Mouse (Mus musculus): ENCODE data around the gene Gm38392. TPM values are rescaled to one million over a fixed set of nuclear protein-coding genes. Genes with fewer than 3 reads are reported as not detected.

Gm38392 gene
- total RNA-seq, 2 experiments from 2014 or later: 0.33 to 0.43 TPM

DNA sequence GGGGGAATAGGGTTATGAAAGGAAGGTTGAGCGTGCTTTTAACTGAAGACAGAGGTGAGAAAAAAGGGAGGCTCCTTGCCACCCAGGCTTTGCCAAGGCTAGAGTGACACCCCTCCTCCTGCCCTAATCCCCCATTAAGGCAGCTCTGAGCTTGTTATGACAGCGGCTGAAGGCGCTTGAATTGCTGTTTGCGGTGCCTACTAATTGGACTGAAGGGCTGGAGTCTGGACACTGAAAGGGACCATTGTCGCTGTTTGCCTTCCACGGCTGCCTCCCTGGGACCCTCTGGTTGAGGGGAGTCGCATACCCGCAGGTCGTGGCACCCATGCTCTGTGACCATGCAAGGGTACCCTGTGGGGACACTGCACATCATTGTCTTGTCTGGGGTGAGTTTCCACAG lies 67.1 kb downstream of the Gm38392 start:
- intact Hi-C loops (cut with DNase I): no loop called here
- no peak for DNase-seq

DNA sequence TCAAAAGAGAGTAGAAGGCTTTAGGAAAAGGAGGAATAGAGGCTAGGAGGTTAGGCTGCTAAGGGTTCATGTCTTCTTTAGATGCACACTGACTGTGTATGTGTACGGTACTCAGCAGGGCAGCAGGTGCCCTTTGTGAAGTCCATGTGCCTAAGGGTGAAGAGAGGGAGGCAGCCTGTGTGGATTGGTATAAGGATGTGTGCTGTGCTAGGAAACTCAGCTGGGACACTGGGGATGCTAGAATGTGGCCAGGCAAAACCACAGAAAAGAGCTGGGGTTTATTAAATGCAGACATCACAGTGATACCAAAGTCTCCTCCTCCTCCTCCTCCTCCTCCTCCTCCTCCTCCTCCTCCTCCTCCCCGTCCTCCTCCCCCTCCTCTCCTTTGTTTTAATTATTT lies 69.3 kb downstream of the Gm38392 start:
- intact Hi-C loops (cut with DNase I): no loop called here

DNA sequence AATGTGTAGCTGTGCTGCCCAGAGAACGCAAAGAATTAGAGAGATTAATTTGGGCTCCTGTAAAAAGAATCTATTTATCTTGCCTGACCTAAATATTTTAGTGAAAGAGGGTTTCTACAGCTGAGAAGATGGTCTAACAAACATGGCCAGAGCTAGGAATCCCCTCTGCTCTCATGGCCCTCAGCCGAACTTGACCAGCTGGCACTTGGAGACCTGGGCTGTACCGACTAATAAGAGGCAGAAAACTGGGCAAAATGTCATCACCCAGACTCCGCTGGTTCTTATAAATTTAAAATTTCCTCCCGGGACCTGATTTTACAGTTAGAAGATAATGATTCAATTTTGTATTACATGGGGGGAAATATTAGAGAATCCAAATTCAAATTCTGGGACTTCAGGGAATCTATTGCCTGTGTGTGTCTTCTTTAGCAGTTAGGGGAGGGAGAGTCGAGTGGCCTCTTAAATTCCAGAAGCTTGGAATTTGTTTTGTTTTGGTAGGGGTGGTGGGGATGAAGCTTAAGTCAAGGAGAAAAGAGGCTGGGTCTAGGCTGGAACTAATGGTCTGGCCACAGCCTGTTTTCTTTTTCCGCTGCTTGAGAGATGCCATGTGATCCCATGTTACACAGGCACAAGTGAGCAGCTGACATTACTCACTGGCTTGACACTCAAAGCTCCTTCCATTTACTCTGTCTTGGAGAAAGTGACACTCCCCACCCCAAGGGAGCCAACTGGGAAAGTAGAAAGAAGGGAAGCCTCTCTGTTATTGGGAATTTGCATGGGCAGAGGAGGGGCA lies 70.3 kb downstream of the Gm38392 start:
- no peak for DNase-seq

More for the DNA sequence above, 69.3 kb downstream of the Gm38392 start:
- DNase-seq: no peak

DNA sequence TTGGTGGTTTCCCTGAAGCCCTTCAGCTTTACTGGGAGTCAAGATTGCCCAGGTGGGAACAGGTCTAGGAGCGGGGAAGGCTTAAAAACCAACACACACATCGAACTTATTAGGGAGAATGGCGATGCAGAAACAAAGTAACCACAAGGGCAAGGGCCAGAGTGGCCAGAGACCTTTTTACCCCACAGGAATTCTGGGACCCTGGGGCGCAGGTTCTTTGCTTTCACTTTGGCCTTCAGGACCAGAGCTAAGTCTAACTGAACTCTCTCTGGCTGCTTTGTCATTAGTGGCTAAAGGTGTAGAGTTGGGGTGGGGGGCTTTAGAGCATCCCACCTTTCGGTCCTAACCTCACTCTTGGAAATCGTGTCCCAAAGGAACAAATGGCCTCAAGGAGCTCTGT lies 70.9 kb downstream of the Gm38392 start:
- intact Hi-C loops (cut with DNase I): no loop called here
- DNase-seq: no peak

More for the DNA sequence above, 70.3 kb downstream of the Gm38392 start:
- intact Hi-C loops (cut with DNase I): no loop called here

DNA sequence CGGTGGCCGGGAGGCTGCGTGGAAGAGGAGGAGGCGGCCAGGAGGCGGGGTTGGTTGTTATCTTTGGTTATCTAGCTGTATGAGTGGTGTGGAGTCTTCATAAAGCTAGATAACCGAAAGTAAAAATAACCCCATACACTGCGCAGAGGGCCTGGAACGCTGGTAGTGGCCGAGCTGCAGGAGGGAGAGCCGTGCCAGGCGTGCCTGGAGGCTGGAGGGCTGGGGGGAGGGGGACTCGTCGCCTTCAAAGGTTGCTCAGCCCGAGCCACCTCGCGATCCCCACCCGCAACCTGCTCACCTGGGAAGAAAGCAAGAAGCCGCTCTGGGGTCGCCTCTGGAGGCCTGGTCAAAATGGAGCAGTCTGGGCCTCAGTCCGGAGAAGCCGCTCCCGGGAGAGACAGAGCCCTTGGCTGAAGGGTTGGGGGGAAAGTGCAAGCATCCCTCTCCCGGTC lies 71.4 kb downstream of the Gm38392 start:
- DNase-seq: no peak
- intact Hi-C loops (cut with DNase I): no loop called here

DNA sequence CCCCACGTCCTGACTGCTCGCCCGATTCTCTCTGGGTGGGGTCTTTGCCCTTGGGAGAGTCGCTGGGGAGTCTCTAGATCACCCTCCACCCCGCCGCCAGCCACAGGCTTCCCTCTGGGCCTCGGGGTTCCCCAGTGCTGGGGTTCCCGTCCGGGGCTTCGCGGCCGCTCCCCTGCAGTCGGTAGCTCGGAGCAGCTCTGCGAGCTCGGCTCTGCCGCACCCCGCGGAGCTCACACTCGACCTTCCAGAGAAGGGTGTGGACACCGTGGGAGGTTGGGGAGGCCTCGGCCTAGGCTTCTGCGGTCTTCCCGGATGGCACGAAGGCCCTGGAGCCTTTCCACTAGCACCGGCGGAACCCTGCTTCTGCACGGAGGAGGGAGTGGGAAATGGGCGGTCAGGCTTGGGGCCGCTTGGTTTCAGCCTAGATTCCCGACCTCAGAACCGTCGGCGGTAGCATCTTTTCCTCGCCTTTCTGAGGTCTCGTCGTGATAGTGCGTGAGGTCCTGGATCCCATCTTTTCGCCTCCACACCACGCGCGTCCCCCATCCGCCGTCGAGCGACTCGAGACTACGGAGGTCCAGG lies 71.9 kb downstream of the Gm38392 start:
- DNase-seq: no peak
- intact Hi-C loops (cut with DNase I): no loop called here

DNA sequence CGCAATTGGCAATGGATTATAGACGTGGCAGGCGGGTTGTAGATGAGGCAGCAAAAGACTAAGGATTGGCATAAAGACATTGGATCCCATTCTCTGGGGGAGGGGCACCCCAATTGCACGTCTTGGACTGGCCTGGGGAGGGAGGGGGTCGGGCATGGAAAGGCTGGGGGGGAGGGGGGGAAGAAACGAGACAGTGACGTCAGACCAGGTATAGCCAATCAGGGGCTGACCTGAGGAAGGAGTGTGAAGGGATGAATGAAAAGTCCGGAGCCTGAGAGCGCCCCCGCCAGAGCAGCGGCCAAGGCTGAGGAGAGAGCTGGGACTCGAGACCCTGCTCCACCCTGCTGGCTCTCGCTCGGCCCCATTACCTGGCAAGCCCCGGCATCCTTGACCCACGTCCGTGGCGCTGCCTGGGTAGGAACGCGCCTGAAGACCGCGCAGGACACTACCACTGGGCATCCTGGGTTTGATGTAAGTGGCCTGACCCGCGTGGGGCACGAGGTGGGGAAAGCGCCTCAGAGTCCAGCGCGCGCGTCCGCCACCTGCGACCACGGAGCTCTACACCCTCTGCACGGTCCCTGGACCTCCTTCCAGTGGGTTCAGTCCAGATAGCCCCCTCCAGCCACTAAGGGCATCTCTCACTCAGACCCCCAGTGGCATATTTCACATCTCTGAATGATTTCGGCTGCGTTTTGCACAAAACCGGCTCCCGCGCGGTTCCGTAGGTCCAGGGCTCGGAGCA lies 72.6 kb downstream of the Gm38392 start:
- intact Hi-C loops (cut with DNase I): no loop called here
- no peak for DNase-seq

DNA sequence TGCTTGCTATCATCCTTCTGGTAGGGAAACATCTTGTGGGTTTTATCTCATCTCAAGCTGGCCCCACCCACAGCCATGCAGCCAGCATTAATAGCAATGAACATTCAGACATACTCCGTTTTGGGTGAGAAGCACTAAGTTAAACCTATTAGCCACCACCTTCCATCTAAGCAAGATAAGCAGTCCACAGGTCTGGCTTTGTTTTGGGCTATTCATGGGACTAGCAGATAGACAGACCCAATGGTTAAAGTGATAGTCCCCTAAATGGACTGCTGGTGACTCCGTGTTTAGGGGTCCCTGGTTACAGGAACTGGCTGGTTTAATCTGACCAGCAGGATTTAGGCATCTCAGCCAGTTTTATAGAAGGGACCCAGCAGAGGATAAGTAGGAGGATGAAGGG lies 74.0 kb downstream of the Gm38392 start:
- intact Hi-C loops (cut with DNase I): no loop called here
- no peak for DNase-seq

DNA sequence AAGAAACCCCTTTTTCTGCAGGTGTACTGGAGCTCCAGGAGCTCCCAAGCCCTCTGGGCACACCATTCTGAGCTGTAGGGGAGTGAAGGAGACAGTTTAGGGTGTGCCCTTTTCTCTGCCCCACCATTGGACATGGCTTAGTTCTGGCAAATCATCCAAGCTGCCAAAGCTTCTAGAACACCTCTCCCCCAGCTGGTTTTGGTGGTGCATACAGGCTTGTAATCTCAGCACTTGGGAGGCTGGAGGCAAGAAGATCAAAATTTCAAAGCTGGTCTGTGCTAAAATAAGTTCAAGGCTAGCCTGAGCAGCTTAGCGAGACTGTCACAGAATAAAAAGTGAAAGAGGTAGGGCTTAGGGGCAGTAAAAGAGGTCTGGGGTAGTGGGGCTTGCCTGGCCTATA lies 74.7 kb downstream of the Gm38392 start:
- no peak for DNase-seq
- intact Hi-C loops (cut with DNase I): no loop called here

DNA sequence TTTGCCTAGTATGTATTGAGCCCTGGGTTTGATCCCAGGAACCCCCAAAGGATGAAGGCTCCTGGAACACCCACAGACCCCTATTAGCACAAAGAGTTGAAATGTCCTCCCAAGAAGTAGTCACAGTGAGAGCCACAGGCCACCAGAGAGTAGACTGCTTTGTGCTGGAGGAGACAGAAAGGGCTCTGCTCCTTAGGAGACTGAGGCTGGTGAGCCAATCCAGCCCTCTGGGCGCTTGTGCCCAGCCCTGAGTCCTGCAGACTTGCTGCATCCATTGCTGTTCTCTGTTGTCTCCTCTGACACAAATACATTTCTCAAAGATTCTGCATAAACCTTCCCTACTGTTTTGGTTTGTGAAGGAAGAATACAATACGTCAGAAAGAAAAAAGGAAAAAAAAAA lies 76.1 kb downstream of the Gm38392 start:
- no peak for DNase-seq
- intact Hi-C loops (cut with DNase I): no loop called here

DNA sequence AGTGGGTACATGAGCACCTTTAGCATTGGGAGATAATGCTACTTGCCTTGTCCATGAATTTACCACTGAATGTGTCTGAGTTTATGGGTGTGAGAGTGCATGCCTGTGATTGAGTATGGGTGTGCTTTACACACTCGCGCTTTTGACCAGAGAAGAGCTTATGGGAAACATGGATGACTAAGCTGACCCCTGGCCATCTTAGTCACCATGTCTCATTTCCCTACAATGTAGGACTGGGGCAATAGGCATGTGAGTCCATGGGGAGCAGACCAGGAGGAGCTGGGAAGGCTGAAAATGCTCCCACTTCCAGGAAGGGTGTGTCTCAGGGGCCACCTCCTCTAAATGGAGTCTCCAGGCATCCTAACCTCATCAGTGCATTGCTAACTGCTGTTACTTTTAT lies 76.9 kb downstream of the Gm38392 start:
- intact Hi-C loops (cut with DNase I): no loop called here

DNA sequence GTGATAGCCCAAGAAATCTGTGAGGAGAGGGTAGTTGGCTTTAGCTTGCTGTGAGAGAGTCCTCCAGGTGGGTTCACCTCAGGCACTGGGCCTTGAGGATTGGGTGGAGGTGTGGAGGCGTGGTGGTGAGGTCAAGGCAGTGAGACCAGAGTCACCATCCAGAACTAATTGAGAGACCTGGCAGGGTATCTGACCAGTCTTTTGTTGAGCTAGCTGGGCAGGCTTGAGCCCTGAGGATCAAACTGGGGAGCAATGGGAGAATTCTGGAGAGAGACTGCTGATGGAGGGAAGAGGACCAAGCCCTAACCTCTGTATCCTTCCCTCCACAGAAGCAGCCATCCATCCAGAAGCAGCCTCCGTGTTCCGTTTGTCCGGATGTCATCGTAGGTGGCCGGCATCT lies 77.7 kb downstream of the Gm38392 start:
- intact Hi-C loops (cut with DNase I): no loop called here
- DNase-seq: no peak

More for the DNA sequence above, 76.9 kb downstream of the Gm38392 start:
- DNase-seq: no peak

DNA sequence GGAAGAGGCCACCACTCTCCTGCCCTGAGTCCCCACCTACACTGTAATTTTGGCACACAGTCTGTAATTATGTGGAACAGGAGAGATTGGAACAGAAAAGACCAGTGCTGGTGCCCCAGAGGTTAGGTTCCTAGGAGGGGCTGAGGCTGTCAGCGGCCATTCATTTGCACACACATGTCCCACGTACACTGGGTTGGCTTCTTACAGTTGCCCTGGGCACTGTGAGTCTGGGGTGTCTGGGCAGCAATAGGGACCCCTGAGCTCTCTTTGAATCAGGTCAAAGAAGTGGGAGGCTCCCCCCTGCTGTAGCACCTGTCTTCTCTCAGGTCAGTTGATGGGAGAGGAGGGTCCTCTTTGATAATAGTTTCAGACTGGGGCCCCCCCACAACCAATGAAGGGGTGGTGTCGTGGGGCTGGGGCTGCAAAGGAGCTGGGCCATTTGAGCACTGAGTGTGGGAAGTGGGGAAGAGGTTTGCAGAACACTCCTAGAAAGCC lies 78.7 kb downstream of the Gm38392 start:
- DNase-seq: no peak
- intact Hi-C loops (cut with DNase I): no loop called here

DNA sequence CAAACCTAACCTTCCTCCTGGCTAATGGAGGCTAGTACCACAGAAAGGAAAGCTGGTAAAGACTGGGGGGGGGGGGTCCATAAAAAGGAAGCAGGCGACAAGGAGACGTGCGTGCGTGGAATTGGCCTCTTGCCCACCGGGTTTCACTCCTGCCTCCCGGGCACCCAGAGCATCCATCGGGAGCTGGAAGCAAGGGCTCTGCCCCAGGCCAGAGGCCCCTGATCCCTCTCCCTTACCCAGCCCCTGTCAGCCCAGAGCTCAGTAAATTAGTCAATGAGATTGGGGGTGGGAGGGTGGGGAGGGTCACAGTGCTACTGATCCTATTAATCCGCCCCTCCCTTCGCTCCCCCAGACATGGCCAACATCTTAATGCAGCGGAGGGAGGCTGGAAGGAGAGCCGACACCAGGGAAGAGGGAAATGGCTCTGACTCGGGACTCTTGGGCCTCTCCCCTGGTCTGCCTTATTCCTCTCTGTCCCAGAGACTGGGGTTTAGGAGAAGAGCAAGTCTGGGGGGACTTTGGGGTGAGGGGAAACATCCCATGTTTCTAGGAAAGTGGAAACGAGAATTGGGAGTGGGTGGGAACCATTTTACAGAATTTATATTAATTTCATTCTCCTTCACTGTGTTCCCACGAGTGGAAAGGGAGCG lies 79.4 kb downstream of the Gm38392 start:
- DNase-seq: no peak
- intact Hi-C loops (cut with DNase I): no loop called here

DNA sequence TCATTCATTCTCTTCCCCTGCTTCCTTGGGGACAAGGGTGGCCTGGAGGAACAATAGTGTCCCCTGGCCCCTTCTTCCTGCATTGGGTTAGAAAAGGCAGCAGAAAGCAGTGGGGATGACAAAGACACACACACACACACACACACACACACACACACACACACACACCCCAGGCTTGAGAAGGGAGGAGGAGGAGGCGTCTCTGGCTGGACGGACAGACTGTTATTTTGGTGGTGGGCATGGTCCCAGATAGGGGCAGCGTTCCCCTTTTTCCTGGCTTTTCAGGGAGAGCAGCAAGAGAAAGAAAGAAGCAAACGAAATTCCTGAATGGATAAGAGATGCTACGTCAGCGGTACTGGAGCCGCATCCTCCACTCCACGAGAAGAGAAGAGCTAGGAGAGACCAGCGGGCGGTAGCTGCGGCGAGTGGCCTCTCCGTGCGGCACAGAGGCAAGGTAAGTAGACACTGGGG lies 80.1 kb downstream of the Gm38392 start:
- DNase-seq: no peak
- intact Hi-C loops (cut with DNase I): no loop called here

DNA sequence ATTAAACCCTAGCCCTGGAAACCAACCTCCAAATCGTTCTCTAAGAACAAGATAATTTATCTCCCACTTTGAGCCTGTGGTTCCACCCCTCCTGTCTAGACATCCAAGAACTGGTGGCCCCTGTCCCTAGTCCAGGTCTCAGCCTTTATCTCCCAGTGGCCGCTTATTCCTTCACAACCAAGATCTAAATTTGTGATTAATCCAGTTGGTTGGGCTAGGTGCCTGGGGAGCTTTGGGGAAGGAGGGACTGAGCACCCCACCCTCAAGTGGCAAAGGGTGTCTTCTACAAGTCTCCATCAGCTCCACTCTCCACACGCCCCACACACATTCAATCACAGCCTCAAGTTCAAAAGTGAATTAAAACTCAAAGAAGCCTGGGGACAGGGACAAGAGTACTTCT lies 80.5 kb downstream of the Gm38392 start:
- intact Hi-C loops (cut with DNase I): no loop called here
- no peak for DNase-seq

DNA sequence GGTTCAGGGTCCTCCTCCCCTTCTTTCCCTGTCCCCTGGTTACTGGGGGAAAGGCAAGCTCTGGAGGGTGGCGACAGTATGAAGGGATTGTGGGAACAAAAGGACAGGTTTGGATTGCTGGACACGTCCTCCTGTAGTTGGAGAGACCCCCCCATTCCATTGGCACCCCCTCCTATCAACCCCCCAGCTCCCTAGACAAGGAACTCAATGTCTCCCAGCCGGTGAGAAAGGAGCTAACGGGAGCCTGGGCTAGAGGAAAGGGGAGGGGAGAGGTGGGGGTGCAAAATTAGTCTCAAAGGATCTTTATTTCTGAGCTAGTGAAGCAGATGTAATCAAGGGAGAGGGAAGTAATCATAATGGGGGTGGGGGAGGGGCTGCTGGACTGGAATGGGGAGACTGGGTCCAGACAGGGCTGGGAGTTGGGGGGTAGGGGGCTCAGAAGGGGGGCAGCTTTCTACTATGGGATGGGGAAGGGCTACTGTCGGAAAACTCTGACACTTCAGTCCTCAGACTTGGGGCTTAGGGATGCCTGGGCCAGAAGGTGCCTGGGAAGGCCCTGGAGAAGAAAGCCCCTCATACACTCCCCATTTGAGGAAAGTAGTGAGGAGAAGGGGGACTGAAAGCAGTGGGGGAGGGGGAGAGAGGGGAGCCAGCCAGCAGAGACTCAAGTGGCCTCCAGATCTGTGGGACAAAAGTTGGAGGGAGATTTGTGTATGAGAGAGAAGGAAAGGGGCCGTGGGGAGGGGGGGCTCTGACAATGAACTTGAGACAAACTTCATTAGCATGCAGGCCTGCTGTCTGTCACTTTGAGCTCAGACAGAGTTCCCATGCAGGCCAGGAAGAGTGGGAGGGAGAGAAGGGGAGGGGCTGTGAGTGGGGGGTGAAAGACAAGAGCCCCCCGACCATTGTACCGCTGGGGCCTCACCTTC lies 81.2 kb downstream of the Gm38392 start:
- intact Hi-C loops (cut with DNase I): no loop called here

DNA sequence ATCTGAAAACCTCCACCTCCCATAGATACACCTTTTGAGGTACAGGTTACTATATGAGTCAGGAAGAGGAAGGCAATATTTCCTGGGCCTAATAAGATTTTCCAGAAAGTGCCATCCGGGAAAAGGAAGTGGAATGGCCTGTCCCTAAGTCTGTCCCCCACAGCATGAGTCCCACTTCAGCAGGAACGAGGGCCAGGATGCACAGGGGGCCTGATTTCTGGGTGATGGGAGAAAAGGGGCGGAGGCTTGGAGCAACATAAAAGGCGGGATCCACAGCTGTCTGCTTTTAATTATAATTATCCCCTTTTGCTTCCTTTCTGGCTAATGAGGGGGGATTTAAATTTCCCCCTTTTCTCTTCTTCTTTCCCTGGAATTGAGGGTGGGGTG lies 81.8 kb downstream of the Gm38392 start:
- intact Hi-C loops (cut with DNase I): no loop called here
- no peak for DNase-seq

More for the DNA sequence above, 81.2 kb downstream of the Gm38392 start:
- no peak for DNase-seq

DNA sequence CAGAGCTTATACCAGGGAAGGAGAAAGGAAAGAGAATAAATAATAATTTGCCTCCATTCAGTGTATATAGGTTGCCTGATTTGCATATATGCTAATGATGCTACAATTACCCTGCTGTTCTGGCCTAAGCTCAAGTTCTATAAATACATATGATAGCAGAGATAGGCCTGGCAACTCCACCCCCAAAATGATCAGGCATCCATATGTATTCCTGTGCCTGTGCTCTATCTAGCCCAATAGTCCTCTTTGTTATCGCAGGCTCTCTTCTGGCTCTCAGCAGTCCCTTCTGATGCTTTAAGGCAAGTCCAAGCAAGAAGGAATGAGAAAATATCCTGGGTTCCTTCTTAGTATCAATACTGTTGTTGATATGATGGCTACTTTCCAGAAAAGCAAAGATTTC lies 82.3 kb downstream of the Gm38392 start:
- no peak for DNase-seq
- intact Hi-C loops (cut with DNase I): no loop called here
